Mouse (Mus musculus): ENCODE data around the gene Rap1gap. TPM values are rescaled to one million over a fixed set of nuclear protein-coding genes. Genes with fewer than 3 reads are reported as not detected.

Rap1gap gene
- polyA plus RNA-seq, 1 experiment from 2014 or later, result 119 TPM

GRCm38 (mm10) chr4:137678568-137678967, 14.0 kb downstream of the Rap1gap start:
- Histone ChIP-seq H3K9ac (ENCODE audit: low read depth, low read length) (no peak overlapping the region), H3K4me1 (ENCODE audit: control insufficient read depth, insufficient read depth, low read depth, low read length) (peaks cover 34% of the 10 kb centered on the region), H3K4me3 (ENCODE audit: low read length) (no peak overlapping the region), H3K4me2 (ENCODE audit: low read length) (no peak overlapping the region), H3K27me3 (replicated peaks; ENCODE audit: control insufficient read depth, insufficient read depth, low read length) (no peaks in the 10 kb centered on the region), H3K27ac (ENCODE audit: low read depth, low read length) (no peak overlapping the region; the same call in 1 of the 2 replicates), H3K36me3 (ENCODE audit: control insufficient read depth, insufficient read depth, low read length) (no peaks in the 10 kb centered on the region), H3K9me3 (ENCODE audit: control insufficient read depth, low read length) (no peaks in the 10 kb centered on the region)
- WGBS, result 77% methylated on average over 9 of the region's 9 CpGs
- no peak for ATAC-seq

- H3K9ac ChIP-seq (ENCODE audit: low read depth, low read length), result no peak overlapping the region
- WGBS, result 68% methylated on average over 2 of the region's 2 CpGs
- no peak overlapping the region for H3K4me3 ChIP-seq (ENCODE audit: low read length)
- peaks cover 34% of the 10 kb centered on the region for H3K4me1 ChIP-seq (ENCODE audit: control insufficient read depth, insufficient read depth, low read depth, low read length)
- no peaks in the 10 kb centered on the region for H3K27me3 ChIP-seq (replicated peaks; ENCODE audit: control insufficient read depth, insufficient read depth, low read length)
- H3K4me2 ChIP-seq (ENCODE audit: low read length), result no peak overlapping the region
- no peaks in the 10 kb centered on the region for H3K36me3 ChIP-seq (ENCODE audit: control insufficient read depth, insufficient read depth, low read length)
- peak; percentile 54 for ATAC-seq
- peak overlapping the region; percentile 73 for H3K27ac ChIP-seq (ENCODE audit: low read depth, low read length)
- no peaks in the 10 kb centered on the region for H3K9me3 ChIP-seq (ENCODE audit: control insufficient read depth, low read length)
Observed at GRCm38 (mm10) chr4:137679979-137680550, 15.5 kb downstream of the Rap1gap start.

- Histone ChIP-seq H3K27ac (ENCODE audit: low read depth, low read length) (peak overlapping the region; percentile 73), H3K36me3 (ENCODE audit: control insufficient read depth, insufficient read depth, low read length) (no peaks in the 10 kb centered on the region), H3K9ac (ENCODE audit: low read depth, low read length) (no peak overlapping the region), H3K4me3 (ENCODE audit: low read length) (no peak overlapping the region), H3K27me3 (replicated peaks; ENCODE audit: control insufficient read depth, insufficient read depth, low read length) (no peaks in the 10 kb centered on the region), H3K9me3 (ENCODE audit: control insufficient read depth, low read length) (no peaks in the 10 kb centered on the region), H3K4me1 (ENCODE audit: control insufficient read depth, insufficient read depth, low read depth, low read length) (peaks cover 33% of the 10 kb centered on the region), H3K4me2 (ENCODE audit: low read length) (peak overlapping the region; percentile 71)
- whole genome bisulfite sequencing, result 15% methylated on average over 7 of the region's 7 CpGs
- ATAC-seq, result 0 out of 2 replicates have a peak, but pooled peaks have one; percentile 0
Observed at GRCm38 (mm10) chr4:137680721-137681120, 16.2 kb downstream of the Rap1gap start.

GRCm38 (mm10) chr4:137681408-137682104, 17.0 kb downstream of the Rap1gap start:
- peak overlapping the region; percentile 63 for H3K9ac ChIP-seq (ENCODE audit: low read depth, low read length)
- H3K27ac ChIP-seq (ENCODE audit: low read depth, low read length), result peak overlapping the region; percentile 73
- WGBS, result 3% methylated on average over 49 of the region's 52 CpGs
- peak overlapping the region; percentile 71 for H3K4me2 ChIP-seq (ENCODE audit: low read length)
- peak overlapping the region; percentile 43 for H3K4me3 ChIP-seq (ENCODE audit: low read length)
- no peaks in the 10 kb centered on the region for H3K9me3 ChIP-seq (ENCODE audit: control insufficient read depth, low read length)
- H3K4me1 ChIP-seq (ENCODE audit: control insufficient read depth, insufficient read depth, low read depth, low read length), result peaks cover 31% of the 10 kb centered on the region
- H3K27me3 ChIP-seq (replicated peaks; ENCODE audit: control insufficient read depth, insufficient read depth, low read length), result no peaks in the 10 kb centered on the region
- ATAC-seq, result peak; percentile 60
- H3K36me3 ChIP-seq (ENCODE audit: control insufficient read depth, insufficient read depth, low read length), result no peaks in the 10 kb centered on the region

GRCm38 (mm10) chr4:137682961-137683453, 18.5 kb downstream of the Rap1gap start:
- 44% methylated on average over 7 of the region's 7 CpGs for WGBS

GRCm38 (mm10) chr4:137684830-137685343, 20.4 kb downstream of the Rap1gap start:
- Histone ChIP-seq H3K27ac (ENCODE audit: low read depth, low read length) (no peak overlapping the region), H3K9ac (ENCODE audit: low read depth, low read length) (no peak overlapping the region), H3K4me3 (ENCODE audit: low read length) (no peak overlapping the region), H3K36me3 (ENCODE audit: control insufficient read depth, insufficient read depth, low read length) (no peaks in the 10 kb centered on the region), H3K4me1 (ENCODE audit: control insufficient read depth, insufficient read depth, low read depth, low read length) (peaks cover 26% of the 10 kb centered on the region), H3K9me3 (ENCODE audit: control insufficient read depth, low read length) (no peaks in the 10 kb centered on the region), H3K4me2 (ENCODE audit: low read length) (no peak overlapping the region), H3K27me3 (replicated peaks; ENCODE audit: control insufficient read depth, insufficient read depth, low read length) (no peaks in the 10 kb centered on the region)
- WGBS, result 44% methylated on average over 9 of the region's 9 CpGs
- ATAC-seq, result no peak

More at GRCm38 (mm10) chr4:137682961-137683453, 18.5 kb downstream of the Rap1gap start:
- no peak for ATAC-seq
- Histone ChIP-seq H3K4me3 (ENCODE audit: low read length) (no peak overlapping the region; the same call in 1 of the 2 replicates), H3K4me1 (ENCODE audit: control insufficient read depth, insufficient read depth, low read depth, low read length) (peaks cover 27% of the 10 kb centered on the region), H3K27ac (ENCODE audit: low read depth, low read length) (no peak overlapping the region), H3K9me3 (ENCODE audit: control insufficient read depth, low read length) (no peaks in the 10 kb centered on the region), H3K36me3 (ENCODE audit: control insufficient read depth, insufficient read depth, low read length) (no peaks in the 10 kb centered on the region), H3K9ac (ENCODE audit: low read depth, low read length) (peak overlapping the region; percentile 17; the same call in 1 of the 2 replicates), H3K27me3 (replicated peaks; ENCODE audit: control insufficient read depth, insufficient read depth, low read length) (no peaks in the 10 kb centered on the region), H3K4me2 (ENCODE audit: low read length) (peak overlapping the region; percentile 71; the same call in 1 of the 2 replicates)

GRCm38 (mm10) chr4:137686303-137686702, 21.8 kb downstream of the Rap1gap start:
- 31% methylated on average over 5 of the region's 5 CpGs for WGBS
- Histone ChIP-seq H3K4me1 (ENCODE audit: control insufficient read depth, insufficient read depth, low read depth, low read length) (peaks cover 15% of the 10 kb centered on the region), H3K36me3 (ENCODE audit: control insufficient read depth, insufficient read depth, low read length) (no peaks in the 10 kb centered on the region), H3K9me3 (ENCODE audit: control insufficient read depth, low read length) (no peaks in the 10 kb centered on the region), H3K4me3 (ENCODE audit: low read length) (no peak overlapping the region), H3K27ac (ENCODE audit: low read depth, low read length) (no peak overlapping the region; the same call in 1 of the 2 replicates), H3K27me3 (replicated peaks; ENCODE audit: control insufficient read depth, insufficient read depth, low read length) (no peaks in the 10 kb centered on the region), H3K4me2 (ENCODE audit: low read length) (no peak overlapping the region), H3K9ac (ENCODE audit: low read depth, low read length) (no peak overlapping the region)
- no peak for ATAC-seq

GRCm38 (mm10) chr4:137687234-137687825, 22.8 kb downstream of the Rap1gap start:
- Histone ChIP-seq H3K4me2 (ENCODE audit: low read length) (no peak overlapping the region), H3K4me3 (ENCODE audit: low read length) (no peak overlapping the region), H3K9me3 (ENCODE audit: control insufficient read depth, low read length) (no peaks in the 10 kb centered on the region), H3K4me1 (ENCODE audit: control insufficient read depth, insufficient read depth, low read depth, low read length) (peaks cover 6% of the 10 kb centered on the region), H3K36me3 (ENCODE audit: control insufficient read depth, insufficient read depth, low read length) (no peaks in the 10 kb centered on the region), H3K27ac (ENCODE audit: low read depth, low read length) (no peak overlapping the region), H3K27me3 (replicated peaks; ENCODE audit: control insufficient read depth, insufficient read depth, low read length) (no peaks in the 10 kb centered on the region), H3K9ac (ENCODE audit: low read depth, low read length) (no peak overlapping the region)
- WGBS, result 78% methylated on average over 14 of the region's 14 CpGs
- ATAC-seq, result no peak
